Mouse (Mus musculus): ENCODE data around the gene Gna15. TPM values are rescaled to one million over a fixed set of nuclear protein-coding genes. Genes with fewer than 3 reads are reported as not detected.

Gna15 gene
- polyA plus RNA-seq, 1 experiment from 2014 or later: 4.4 TPM

GRCm38 (mm10) chr10:81569507-81570237, 45.6 kb upstream of the Gna15 start:
- peaks cover 27% of the 10 kb centered on the region for H3K4me1 ChIP-seq (ENCODE audit: insufficient read depth)
- H3K4me2 ChIP-seq (ENCODE audit: low read depth, low read length): no peak overlapping the region
- no peaks in the 10 kb centered on the region for H3K9me3 ChIP-seq (ENCODE audit: low read length)
- H3K9ac ChIP-seq (replicated peaks): no peak overlapping the region
- no peak for DNase-seq
- H3K27ac ChIP-seq (ENCODE audit: low read depth): no peak overlapping the region
- no peak overlapping the region for H3K4me3 ChIP-seq (ENCODE audit: low read depth, low read length)
- TF ChIP-seq CTCF (IDR thresholded peaks at IDR 0.05; ENCODE audit: low read depth) (no peak), EP300 (IDR thresholded peaks at IDR 0.05; ENCODE audit: low read depth) (no peak)
- peaks cover 14% of the 10 kb centered on the region for H3K36me3 ChIP-seq (replicated peaks; ENCODE audit: insufficient read depth, low read length)
- no peak for ATAC-seq
- no peaks in the 10 kb centered on the region; the same call in 1 of the 2 replicates for H3K27me3 ChIP-seq (ENCODE audit: insufficient read depth, low read length)
- WGBS (ENCODE audit: insufficient replicate concordance): 63% methylated on average over 9 of the region's 9 CpGs

- Histone ChIP-seq H3K27me3 (ENCODE audit: insufficient read depth, low read length) (no peaks in the 10 kb centered on the region), H3K4me1 (ENCODE audit: insufficient read depth) (peaks cover 36% of the 10 kb centered on the region), H3K36me3 (replicated peaks; ENCODE audit: insufficient read depth, low read length) (peaks cover 25% of the 10 kb centered on the region), H3K4me2 (ENCODE audit: low read depth, low read length) (no peak overlapping the region), H3K27ac (ENCODE audit: low read depth) (no peak overlapping the region), H3K9me3 (ENCODE audit: low read length) (no peaks in the 10 kb centered on the region), H3K9ac (replicated peaks) (no peak overlapping the region), H3K4me3 (ENCODE audit: low read depth, low read length) (no peak overlapping the region)
- TF ChIP-seq CTCF (IDR thresholded peaks at IDR 0.05; ENCODE audit: low read depth): no peak
- DNase-seq: no peak
- ATAC-seq: no peak
- WGBS (ENCODE audit: insufficient replicate concordance): 26% methylated on average over 15 of the region's 16 CpGs
These were observed 44.6 kb upstream of the Gna15 start for GRCm38 (mm10) chr10:81568381-81569191.

- Histone ChIP-seq H3K4me3 (ENCODE audit: low read depth, low read length) (no peak overlapping the region), H3K36me3 (replicated peaks; ENCODE audit: insufficient read depth, low read length) (peaks cover 39% of the 10 kb centered on the region), H3K27ac (ENCODE audit: low read depth) (no peak overlapping the region), H3K9ac (replicated peaks) (no peak overlapping the region), H3K4me1 (ENCODE audit: insufficient read depth) (peaks cover 40% of the 10 kb centered on the region), H3K9me3 (ENCODE audit: low read length) (no peaks in the 10 kb centered on the region), H3K27me3 (ENCODE audit: insufficient read depth, low read length) (no peaks in the 10 kb centered on the region), H3K4me2 (ENCODE audit: low read depth, low read length) (no peak overlapping the region)
- 66% methylated on average over 20 of the region's 20 CpGs for WGBS (ENCODE audit: insufficient replicate concordance)
- no peak for ATAC-seq
- no peak for DNase-seq
- TF ChIP-seq CTCF (IDR thresholded peaks at IDR 0.05; ENCODE audit: low read depth): no peak
- TF ChIP-seq EP300 (IDR thresholded peaks at IDR 0.05; ENCODE audit: low read depth): no peak
These were observed 41.5 kb upstream of the Gna15 start for GRCm38 (mm10) chr10:81565257-81566228.

GRCm38 (mm10) chr10:81564734-81565133, 40.7 kb upstream of the Gna15 start:
- Histone ChIP-seq H3K4me3 (ENCODE audit: low read depth, low read length) (no peak overlapping the region), H3K4me2 (ENCODE audit: low read depth, low read length) (no peak overlapping the region), H3K9me3 (ENCODE audit: low read length) (no peaks in the 10 kb centered on the region), H3K27me3 (ENCODE audit: insufficient read depth, low read length) (no peaks in the 10 kb centered on the region), H3K4me1 (ENCODE audit: insufficient read depth) (peaks cover 36% of the 10 kb centered on the region), H3K36me3 (replicated peaks; ENCODE audit: insufficient read depth, low read length) (peaks cover 39% of the 10 kb centered on the region), H3K27ac (ENCODE audit: low read depth) (no peak overlapping the region), H3K9ac (replicated peaks) (no peak overlapping the region)
- ATAC-seq: no peak
- 60% methylated on average over 9 of the region's 10 CpGs for WGBS (ENCODE audit: insufficient replicate concordance)
- TF ChIP-seq EP300 (IDR thresholded peaks at IDR 0.05; ENCODE audit: low read depth) (no peak), CTCF (IDR thresholded peaks at IDR 0.05; ENCODE audit: low read depth) (peak; percentile 84)
- DNase-seq: peak; percentile 75

- ATAC-seq: no peak
These were observed 40.2 kb upstream of the Gna15 start for GRCm38 (mm10) chr10:81564216-81564615.

More at GRCm38 (mm10) chr10:81564216-81564615, 40.2 kb upstream of the Gna15 start:
- H3K36me3 ChIP-seq (replicated peaks; ENCODE audit: insufficient read depth, low read length): peaks cover 39% of the 10 kb centered on the region
- peaks cover 35% of the 10 kb centered on the region for H3K4me1 ChIP-seq (ENCODE audit: insufficient read depth)
- H3K4me3 ChIP-seq (ENCODE audit: low read depth, low read length): no peak overlapping the region
- 39% methylated on average over 10 of the region's 10 CpGs for WGBS (ENCODE audit: insufficient replicate concordance)
- H3K27ac ChIP-seq (ENCODE audit: low read depth): peak overlapping the region; percentile 34; the same call in 1 of the 2 replicates
- TF ChIP-seq CTCF (IDR thresholded peaks at IDR 0.05; ENCODE audit: low read depth) (no peak), EP300 (IDR thresholded peaks at IDR 0.05; ENCODE audit: low read depth) (no peak)
- DNase-seq: no peak
- H3K4me2 ChIP-seq (ENCODE audit: low read depth, low read length): peak overlapping the region; percentile 46
- H3K9me3 ChIP-seq (ENCODE audit: low read length): no peaks in the 10 kb centered on the region
- no peaks in the 10 kb centered on the region for H3K27me3 ChIP-seq (ENCODE audit: insufficient read depth, low read length)
- H3K9ac ChIP-seq (replicated peaks): peak overlapping the region; percentile 18; the same call in 1 of the 2 replicates

All from liver, postnatal 0 days (tissue).